Mouse (Mus musculus) erythroblast, adult 5-6 weeks (primary cell): Measurements from ENCODE around the gene Gas2l2. TPM values are rescaled to one million over a fixed set of nuclear protein-coding genes. Genes with fewer than 3 reads are reported as not detected.

ENCODE experiments used
- ATAC-seq: replicated peaks from 2 replicates; pipeline ENCODE4 v1.8.0; 2016; ENCODE audit warnings: moderate number of reproducible peaks, mild to moderate bottlenecking, moderate TSS enrichment, inconsistent platforms; ENCODE audit not compliant: poor library complexity, low FRiP score, severe bottlenecking
- total RNA-seq, 2 experiments: library from RNA; stranded (forward) in 1 of 2; stranded (reverse) in 1 of 2; fragments of 150-400 nt in 1 of 2; fragments of 200-764, 138-1000 nt in 1 of 2; gene quantifications; 2 replicates each; pipeline versions ENCODE4 v1.2.3 to v1.2.4; 2015 to 2017; ENCODE audit warnings: low replicate concordance in 2 of 2

The Gas2l2 gene
- total RNA-seq (2015; ENCODE audit: low replicate concordance) (not detected in 2 replicates), total RNA-seq (2017; ENCODE audit: low replicate concordance) (not detected in 2 replicates)

DNA sequence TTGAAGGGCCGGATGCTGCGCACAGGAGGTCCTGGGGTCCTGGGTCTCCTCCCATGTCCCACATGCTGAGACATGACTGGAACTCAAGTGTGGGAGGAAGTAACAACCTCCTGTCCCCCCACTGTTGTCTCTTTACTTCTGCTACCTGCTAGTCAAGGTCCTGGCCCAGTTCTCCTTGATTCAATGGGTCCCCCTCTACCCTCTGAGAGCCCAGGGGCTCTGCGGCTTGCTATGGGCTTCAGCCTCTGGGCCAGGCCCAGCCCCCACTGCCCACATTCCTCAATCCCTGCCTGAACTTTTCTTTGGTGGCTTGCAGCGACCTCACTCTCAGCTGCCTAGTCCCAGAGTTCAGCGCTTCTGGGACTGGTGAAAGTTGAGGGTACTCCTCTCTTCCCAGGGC is at the start of gene Gas2l2:
Gene Gas2l2 (minus strand): TSS at position 101 of the 400 bp plus-strand sequence.
- ATAC-seq = no peak

DNA sequence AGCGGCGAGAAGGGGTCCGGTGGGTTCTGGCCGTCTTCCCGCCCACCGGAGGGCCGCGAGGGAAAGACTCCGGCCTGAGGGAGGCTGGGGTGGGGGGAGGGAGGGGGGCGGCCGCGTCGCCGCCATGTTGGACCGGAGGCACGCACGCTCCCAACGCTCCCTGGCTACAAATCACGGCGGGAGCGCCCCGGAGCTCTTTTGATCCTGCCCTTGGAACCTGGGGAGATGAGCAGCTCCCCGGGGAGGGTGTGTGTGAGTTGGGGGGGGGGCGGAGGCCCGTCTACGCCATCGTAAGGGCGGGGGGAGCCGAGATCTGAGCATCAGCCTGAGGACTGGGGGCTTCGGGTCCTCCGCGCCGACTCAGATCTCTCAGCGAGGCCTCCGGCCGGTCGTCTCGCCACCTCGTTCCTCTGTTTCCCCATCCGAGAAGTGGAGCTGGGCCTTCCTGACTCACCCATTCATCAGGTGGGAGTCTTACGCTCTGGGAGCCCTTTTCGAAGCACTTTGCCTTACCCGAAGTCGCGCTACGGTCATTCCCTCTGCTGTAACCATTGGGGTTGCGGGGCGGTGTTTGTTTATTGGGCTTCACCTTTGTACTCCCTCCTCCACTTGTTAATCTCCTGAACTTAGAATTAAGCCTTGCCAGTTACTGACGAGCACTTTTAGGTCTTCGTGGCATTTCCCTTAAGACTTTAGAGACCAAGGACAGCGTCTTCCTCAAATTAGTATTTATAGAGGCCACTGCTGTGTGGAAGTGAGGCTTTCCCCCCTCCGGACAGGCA is 44.2 kb upstream of the Gas2l2 start:
- peak; percentile 38 for ATAC-seq

GRCm38 (mm10) chr11:83472324-83473234 is 43.3 kb upstream of the Gas2l2 start, which contains the start of gene Taf15:
Gene Taf15 (plus strand): TSS chr11:83473086.
- ATAC-seq = peak; percentile 93

DNA sequence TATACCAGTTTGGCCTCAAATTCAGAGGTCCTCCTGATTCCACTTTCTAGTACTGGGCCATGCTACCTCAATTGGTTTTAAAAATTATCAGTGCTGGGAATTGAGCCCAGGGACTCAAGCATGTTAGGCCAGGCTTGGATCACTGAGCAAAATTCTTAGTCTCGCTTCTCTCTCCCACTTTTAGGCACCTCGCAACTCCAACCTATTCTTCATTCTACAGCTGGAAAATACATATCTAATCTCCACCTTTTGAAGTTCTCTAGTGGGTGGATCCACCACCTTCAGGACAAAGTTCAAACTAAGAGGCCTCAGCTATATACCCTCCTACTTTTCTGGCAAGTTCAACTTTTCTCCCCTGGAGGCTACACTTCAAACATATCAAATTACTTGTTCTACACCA is 42.5 kb upstream of the Gas2l2 start:
- no peak for ATAC-seq

- no peak for ATAC-seq
These were observed 39.5 kb upstream of the Gas2l2 start for GRCm38 (mm10) chr11:83468765-83469164.

- no peak for ATAC-seq
These were observed 37.9 kb upstream of the Gas2l2 start for GRCm38 (mm10) chr11:83467120-83467652.

GRCm38 (mm10) chr11:83465976-83466375 is 36.7 kb upstream of the Gas2l2 start:
- ATAC-seq = no peak

DNA sequence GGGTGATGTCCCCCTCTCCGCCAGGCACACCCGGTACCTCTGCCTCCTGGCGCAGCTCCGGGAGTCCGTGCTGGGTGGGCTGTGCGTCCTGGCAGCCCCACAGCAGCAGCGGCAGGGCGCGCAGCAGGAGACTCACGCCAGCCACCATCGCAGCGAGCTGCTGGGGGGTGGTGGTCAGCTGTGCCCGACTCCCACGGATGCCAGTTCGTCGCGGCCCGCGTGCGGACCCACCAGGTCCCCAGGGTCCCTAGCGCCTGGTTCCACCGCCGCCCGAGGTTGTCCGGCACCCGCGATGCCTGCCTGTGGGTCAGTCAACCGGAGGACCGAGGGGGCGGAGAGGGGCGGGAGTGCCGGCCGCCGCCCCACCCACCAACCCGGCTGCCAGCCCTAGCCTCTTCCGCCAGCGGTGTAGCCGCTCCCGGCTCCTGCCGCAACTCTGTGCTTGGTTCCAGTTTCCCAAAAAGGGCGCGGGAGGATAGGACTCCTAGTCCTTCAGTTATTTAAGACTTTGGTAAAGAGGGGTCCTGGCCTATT is 33.5 kb upstream of the Gas2l2 start, which contains the start of gene Mmp28:
Gene Mmp28 (minus strand): TSS at position 361 of the 534 bp plus-strand sequence.
- no peak for ATAC-seq

GRCm38 (mm10) chr11:83461462-83462027 is 32.3 kb upstream of the Gas2l2 start:
- ATAC-seq = no peak

DNA sequence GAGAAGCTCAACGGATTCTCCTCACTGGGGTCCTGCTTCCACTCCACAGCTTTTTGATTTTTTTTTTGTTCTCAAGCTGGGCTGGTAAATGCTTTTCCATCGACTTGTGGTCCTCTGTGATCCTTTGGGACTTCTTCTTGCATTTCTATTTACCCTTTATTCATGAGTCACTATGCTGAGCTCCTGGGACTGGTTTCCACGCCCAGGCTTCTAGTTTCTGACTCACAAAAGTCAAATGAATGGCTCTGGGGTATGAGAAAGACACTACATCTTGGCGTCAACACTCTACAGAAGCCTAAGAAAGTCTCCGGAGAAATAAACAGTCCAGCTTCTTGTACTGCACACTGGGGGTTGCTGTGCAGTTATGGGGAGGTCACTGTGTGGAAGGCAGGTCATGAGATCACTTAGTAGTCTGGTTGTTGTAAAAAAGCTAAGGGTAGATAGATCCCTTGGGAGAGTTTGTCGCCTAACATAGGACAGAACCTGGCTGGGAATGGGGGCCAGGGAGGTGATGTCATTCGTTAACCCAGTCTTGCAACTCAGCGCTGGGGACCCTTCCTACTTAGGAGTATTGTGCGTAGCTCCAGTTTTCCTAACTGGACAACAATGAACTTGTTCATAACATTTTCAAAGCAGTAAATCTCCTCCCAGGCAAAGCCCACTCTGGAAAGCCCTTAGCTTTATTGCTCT is 28.8 kb upstream of the Gas2l2 start:
- ATAC-seq = no peak

- no peak for ATAC-seq
These were observed 28.0 kb upstream of the Gas2l2 start for GRCm38 (mm10) chr11:83457257-83457656.

GRCm38 (mm10) chr11:83455608-83456007 is 26.4 kb upstream of the Gas2l2 start:
- no peak for ATAC-seq

GRCm38 (mm10) chr11:83454548-83454947 is 25.3 kb upstream of the Gas2l2 start:
- ATAC-seq = no peak

DNA sequence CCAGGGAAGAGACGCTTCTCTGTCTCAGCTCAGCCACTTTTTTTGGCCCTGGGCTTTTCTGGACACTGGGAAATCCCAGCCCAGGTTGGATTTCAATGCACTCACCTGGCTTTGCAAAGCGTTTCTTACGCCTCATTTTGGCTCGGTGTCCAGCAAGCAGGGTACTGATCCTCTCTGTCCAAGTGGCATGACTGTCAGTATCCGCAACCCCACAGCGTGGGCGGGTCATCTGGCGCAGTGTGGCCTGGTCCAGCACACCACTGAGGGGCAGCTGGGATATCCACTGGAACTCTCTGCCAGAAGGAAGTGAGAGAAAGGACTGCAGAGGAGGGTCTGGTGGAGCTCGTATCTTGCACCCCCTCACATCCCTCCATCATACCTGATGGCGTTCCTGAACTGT is 22.0 kb upstream of the Gas2l2 start:
- ATAC-seq = no peak

DNA sequence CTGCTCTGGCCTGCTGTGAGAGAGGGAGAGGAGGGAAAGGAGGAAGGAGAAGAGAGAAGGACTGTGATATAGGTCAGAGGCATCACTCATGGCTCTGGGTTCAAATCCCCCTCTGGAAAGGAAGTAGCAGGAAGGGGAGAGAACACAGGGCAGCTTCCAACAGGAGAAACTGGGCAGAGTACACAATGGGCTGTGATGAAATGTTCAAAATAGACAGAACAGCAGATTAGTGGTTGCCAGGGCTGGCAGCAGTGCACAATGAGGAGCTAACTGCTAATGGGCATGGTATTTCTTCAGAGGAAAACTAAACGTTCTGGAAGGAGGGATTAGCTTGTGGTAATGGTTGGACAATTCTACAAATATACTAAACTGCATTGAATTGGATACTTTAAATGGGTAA is 21.3 kb upstream of the Gas2l2 start:
- no peak for ATAC-seq

GRCm38 (mm10) chr11:83449298-83449697 is 20.0 kb upstream of the Gas2l2 start:
- ATAC-seq = no peak

- no peak for ATAC-seq
These were observed 19.6 kb upstream of the Gas2l2 start for GRCm38 (mm10) chr11:83448927-83449236.

DNA sequence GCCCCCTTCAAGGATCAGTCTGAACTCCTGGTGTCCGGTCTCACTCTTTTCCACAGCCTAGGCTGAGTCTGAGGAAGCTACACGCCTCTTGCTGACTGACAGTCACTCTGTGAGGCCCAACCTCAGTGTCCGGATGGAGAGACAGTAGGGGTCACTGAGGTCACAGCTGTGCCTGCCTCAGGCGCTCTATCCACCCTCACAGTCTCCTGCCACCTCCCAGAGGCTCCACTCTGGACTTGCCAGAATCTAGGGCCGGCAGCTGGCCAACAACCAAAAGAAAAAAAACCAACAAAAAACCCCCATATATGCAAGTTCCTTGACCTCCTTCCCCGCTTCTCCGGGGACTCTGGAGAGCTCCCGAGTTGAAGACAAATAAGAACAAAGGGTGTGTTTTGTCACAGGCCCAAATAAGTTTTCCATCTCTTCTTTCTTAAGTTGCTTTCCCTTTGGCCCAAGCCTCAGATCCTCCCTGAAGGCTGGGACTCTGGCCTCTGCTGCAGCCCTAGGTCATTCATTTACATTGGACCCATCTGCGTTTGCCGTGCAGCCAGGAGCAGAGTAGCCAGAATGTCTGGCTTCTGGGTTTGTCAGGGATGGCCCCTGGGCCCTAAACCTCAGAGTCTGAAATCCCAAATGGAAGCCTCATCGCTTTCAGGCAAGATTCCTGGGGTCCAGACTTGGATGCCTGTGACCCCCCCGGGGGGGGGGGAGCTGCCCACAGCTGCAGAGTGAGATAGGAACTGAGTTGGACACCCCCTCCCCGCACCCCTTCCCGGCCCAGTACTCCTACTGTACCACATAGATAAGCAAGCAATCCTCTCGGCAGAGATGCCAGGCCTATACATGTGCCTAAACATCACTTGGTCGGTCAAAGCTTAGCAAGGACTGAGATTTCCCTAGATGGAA is 19.0 kb upstream of the Gas2l2 start:
- ATAC-seq = no peak
